Mouse (Mus musculus): ENCODE results near the gene Ccer2.

GRCm38 (mm10) chr7:28722079-28722478 lies 33.9 kb upstream of the Ccer2 start:
- TF ChIP-seq POLR2A (IDR thresholded peaks at IDR 0.05; ENCODE audit: insufficient read depth, low read length) = no peak
- no peak for TF ChIP-seq CTCF (IDR thresholded peaks at IDR 0.05; ENCODE audit: low read depth, low read length)
- no peak for TF ChIP-seq EP300 (IDR thresholded peaks at IDR 0.05; ENCODE audit: insufficient read depth, low read depth, low read length)
